Mouse (Mus musculus) c-Kit-negative CD71-positive TER-119-positive erythroid progenitor cells, embryonic 14.5 days (primary cell): ENCODE data around the gene Dhx33.
A peak's percentile ranks its signal among the peaks of the same experiment; 100 is the strongest.

Experiments used
- DNase-seq: peaks from one replicate; pipeline ENCODE4 v3.0.0-alpha.2; 2013; ENCODE audit warnings: low read depth, low spot score

Gene Dhx33

GRCm38 (mm10) chr11:71004316-71004773, at the start of gene Dhx33:
Gene Dhx33 (minus strand): TSS chr11:71004437.
- peak; percentile 89 for DNase-seq

DNA sequence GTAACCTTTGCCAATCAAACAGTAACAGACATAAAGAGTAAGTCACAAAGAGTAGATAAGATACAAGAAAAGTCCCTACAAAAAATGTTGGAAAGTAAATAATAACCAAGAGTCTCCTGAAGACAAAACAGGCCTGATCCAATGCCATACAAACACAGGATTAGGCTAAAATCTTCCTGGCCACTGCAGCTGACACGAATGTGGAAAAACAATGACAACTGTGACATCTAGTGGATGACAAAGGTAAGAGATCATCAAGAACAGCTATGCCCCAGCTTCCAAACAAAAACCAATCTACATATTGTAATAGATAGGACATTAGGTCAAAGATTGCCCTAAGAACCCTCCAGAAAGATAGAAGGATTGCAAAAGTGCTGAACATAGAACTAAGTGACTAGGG, 48.3 kb upstream of the Dhx33 start:
- DNase-seq: no peak

DNA sequence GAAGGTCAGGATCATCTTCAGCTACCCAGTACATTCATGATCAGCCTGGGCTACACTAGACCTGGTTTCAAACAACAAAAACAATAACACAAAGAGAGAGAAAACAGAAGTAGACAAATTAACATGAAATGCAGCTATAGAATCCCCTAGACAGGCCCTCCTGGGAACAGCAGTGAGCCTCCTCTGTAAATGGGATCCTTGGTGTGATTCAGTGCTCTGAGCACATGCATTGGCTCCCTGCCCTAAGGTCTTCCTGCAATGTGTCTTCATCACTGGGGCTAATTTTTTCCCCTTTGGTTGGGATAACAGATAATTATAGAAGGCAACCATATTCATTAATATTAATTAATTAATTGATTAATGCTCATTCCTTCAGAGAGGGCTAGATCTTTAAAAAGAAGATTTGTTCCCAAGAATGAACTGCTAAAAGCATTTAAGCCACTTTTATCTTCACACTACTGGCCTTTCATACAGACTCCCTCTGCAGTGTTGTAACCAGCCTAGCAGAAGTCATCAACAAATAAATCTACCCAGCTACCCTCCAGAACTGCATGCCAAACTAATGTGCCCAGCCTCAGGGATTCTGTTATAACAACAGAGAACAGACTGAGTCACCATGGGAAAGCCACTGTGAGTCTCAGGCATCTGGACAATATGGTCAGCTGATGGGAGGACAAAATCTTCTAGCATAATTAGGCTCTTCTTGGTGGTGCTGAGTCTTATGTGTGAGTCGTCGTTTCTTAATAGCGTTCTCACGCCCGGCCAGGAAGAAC, 35.5 kb upstream of the Dhx33 start:
- no peak for DNase-seq

DNA sequence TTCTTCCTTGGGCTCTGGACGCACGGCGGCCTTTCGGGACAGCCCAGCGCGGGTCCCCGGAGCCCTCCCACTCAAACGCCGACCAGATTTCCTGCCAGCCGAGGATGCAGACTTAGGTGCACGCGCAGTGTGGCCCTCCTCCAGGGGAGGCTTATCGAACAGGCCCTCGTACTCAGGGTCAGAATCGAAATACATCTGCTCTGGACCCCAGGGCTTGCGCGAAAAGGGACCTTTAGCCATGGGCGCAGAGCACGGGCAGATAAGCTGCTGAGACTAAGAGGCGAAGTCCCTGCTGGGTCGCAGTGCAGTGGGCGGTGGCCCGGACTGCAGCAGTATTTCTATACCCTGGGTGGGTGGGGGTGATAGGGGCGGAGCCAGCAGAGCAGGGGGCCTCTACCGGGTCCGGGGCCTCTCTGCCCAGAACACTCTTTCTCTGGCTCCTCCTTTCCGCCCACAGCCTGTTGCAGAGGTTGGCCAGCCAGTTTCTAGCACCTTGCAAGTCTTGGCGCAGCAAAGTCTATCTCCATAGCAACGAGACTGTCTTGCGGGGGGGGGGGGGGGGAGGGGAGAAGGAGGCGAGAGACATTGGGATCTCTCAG, 29.0 kb upstream of the Dhx33 start, which contains the start of gene 6330403K07Rik:
6330403K07Rik (minus strand) TSS at position 351 of the 599 bp plus-strand sequence.
- DNase-seq: no peak

- DNase-seq: no peak
Observed at GRCm38 (mm10) chr11:71032491-71033162, 28.4 kb upstream of the Dhx33 start.

- no peak for DNase-seq
Observed at GRCm38 (mm10) chr11:71032070-71032469, 27.8 kb upstream of the Dhx33 start.

- no peak for DNase-seq
Observed at GRCm38 (mm10) chr11:71029403-71030118, 25.3 kb upstream of the Dhx33 start.

GRCm38 (mm10) chr11:71028280-71028679, 24.0 kb upstream of the Dhx33 start:
- no peak for DNase-seq

DNA sequence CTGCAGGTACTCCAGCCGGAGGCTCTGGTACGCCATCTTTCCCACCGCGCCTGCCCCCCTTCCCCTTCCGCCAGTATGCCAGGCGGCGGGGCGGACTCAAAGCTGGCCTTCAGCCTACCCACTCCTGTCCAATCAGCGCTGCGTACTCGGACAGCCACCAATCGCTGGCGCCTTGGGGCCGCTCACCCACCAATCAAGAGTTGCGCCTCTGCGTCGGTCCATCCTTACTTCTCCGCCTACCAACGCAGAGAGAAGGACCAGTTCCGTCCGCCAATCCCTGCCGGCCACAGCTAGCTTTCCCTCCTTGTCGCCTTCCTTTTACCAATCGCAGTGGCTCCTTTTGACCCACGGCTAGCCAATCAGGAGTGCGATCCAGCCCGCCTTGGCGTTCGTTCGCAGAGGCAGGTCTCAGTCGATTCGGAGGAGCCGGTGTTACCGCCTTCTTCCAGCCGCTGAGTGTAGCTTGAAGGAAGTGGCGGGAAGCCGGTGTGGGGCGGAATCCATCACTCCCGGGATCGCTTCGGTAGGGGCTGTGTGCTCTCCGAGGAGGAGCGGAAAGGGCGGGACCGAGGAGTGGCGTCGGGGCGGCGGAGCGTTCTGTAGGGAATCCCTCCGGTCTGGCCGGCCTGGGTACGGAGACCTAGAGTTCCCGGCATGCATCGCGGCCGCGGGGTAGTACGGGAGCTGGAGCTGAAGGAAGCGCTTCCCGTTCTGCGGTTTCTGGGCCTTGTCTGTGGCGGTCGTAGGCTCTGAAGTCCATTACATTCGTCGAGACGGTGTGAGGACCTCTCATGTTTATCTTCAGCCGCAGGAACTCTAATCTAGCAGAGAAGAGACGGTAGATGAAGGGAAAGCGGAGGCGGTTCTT, 15.2 kb upstream of the Dhx33 start, which contains the start of the genes Mis12 and Derl2:
Mis12 (plus strand) TSS at position 411 of the 868 bp plus-strand sequence.
Derl2 (minus strand) TSS at position 641 of the 868 bp plus-strand sequence.
- DNase-seq: peak; percentile 97

DNA sequence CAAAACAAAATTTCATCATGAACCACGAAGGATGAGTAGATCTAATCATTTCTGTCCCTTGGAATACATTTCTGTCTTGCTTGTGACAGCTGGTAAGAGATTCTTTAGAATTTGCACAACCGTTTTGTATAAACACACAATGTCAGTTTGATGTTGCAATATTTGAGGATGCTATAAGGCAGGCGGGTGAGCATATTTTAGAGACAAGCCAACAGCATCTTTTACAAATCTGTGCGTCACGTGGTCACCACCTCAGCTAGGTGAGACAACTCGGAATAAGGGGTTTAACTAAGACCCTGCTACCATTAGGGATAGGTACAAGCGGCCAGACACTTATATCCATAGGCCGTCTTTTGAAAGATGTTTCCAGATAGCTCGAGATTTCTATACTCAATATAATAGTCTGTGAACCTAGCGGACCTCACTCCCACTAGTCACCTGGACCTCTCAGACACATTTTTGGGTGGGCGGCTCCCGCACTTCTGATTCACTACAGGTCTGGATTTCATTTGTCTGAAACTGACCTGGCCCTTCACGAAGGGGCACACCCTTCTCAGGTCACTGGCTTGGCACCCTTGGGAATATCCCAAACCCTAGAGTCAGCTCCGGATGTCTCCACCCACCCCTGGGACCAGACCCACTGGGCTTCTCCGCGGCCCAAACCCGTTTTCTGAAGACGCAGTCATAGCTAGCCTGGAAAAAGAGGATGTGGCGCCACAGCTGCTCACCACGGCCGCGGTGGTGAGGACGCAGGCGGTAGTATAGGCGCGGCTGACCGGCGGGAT, 14.4 kb upstream of the Dhx33 start:
- no peak for DNase-seq

- DNase-seq: no peak
Observed at GRCm38 (mm10) chr11:71017051-71017450, 12.8 kb upstream of the Dhx33 start.

DNA sequence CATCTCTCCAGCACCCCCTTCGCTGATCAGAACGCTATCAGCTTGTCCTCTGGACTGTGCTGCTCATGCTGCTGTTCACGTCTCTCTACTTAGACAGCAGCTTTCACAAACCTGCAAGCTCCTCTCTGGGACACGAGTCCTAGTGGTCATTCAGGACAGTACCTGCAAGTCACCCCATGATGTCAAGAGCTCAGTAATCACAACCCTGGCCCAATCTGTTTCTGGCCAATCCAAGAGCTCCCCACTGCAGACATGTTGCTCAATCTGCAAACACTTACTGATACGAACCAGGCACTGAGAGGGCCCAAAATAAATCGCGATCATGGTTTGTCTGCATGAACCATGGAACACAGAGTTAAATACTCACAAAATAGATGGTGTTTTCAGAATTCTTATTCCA, 8.5 kb upstream of the Dhx33 start:
- no peak for DNase-seq

DNA sequence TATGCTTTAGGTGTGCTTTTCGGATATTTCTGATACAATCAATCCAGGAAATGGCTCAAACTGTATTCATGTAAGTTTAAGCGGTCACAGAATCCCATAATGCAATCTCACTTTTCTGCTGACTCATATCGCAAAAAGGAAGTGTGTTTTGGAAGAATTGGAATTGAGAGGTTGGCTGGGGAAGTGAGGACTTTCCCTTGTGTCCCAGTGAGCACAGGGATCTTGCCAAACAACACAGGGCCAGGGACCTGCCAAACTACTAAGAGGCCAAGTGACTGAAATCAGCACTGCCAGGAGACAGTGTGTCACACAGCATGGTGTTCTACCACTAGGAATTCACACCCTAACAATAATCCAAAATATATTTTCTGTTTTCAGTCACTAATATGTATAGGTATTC, 4.1 kb upstream of the Dhx33 start:
- DNase-seq: no peak

DNA sequence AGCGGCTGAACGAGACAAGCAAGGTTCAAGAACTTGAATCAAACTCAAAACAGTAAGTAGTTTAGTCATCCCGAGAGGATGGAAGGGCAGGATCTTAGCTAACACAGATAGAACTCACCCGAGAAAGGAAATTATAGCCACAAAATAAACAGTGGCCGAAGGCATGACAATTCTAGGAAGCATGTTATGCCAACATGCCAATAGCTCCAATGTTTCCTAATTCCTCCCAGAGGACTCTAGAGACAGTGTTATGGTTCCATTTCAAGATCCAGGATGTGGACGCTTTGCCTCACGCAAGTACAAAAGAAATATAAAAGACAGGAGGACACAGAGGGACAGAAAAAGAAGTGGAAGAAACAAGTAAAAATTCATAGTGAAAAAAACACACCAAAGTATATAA, 3.6 kb upstream of the Dhx33 start:
- no peak for DNase-seq

GRCm38 (mm10) chr11:71007026-71007425, 2.8 kb upstream of the Dhx33 start:
- no peak for DNase-seq

- no peak for DNase-seq
Observed at GRCm38 (mm10) chr11:71005046-71005445, 809 bp upstream of the Dhx33 start.

- peak; percentile 36 for DNase-seq
Observed at GRCm38 (mm10) chr11:71003611-71004315, 474 bp downstream of the Dhx33 start.

DNA sequence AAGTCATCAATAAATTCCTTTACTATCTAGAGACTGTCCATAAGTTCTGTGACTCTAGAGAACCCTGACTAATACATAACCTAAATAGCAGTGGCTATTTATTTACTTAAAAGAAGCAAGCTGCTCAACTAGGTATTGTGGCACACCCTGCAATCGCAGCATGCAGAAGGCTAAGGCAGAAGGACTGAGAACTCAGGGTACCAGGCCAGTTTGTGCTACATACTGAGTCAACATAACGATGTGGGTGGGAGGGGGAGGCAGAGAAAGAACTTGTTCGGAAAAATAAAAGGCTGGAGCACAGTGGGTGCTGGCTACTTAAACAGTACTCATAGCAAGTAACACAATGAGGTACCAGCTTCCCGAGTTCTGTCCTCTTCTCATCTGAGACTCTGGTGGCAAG, 3.1 kb downstream of the Dhx33 start:
- no peak for DNase-seq

- DNase-seq: peak; percentile 83
Observed at GRCm38 (mm10) chr11:70982557-70983228, 21.5 kb downstream of the Dhx33 start, which contains the start of gene C1qbp. Gene C1qbp (minus strand): TSS chr11:70983026.
